Mouse (Mus musculus) embryonic facial prominence, embryonic 15.5 days (tissue): ENCODE data around the gene Pir. TPM values are rescaled to one million over a fixed set of nuclear protein-coding genes. Genes with fewer than 3 reads are reported as not detected.

ENCODE experiments used
- ATAC-seq: fragments of 200-750 bp; cut with Nextera tagmentation; 2 replicates; pipeline ENCODE4 v1.8.0; 2017; ENCODE audit warnings: low read depth, moderate TSS enrichment; ENCODE audit not compliant: insufficient number of reproducible peaks, low FRiP score, low TSS enrichment
- H3K27ac ChIP-seq: fragments of 300-500 bp; sonication (generic); replicated peaks from 2 replicates; pipeline ENCODE4 v1.5.1; 2015; ENCODE audit warnings: mild to moderate bottlenecking, inconsistent platforms
- H3K27me3 ChIP-seq: fragments of 300-500 bp; sonication (generic); 2 replicates; pipeline ENCODE4 v1.6.1; 2015; ENCODE audit warnings: inconsistent platforms
- H3K36me3 ChIP-seq: fragments of 300-500 bp; sonication (generic); 2 replicates; pipeline ENCODE4 v1.6.1; 2015; ENCODE audit warnings: mild to moderate bottlenecking, inconsistent platforms
- H3K4me1 ChIP-seq: fragments of 300-500 bp; sonication (generic); 2 replicates; pipeline ENCODE4 v1.6.1; 2015; ENCODE audit warnings: inconsistent platforms
- H3K4me2 ChIP-seq: fragments of 300-500 bp; sonication (generic); replicated peaks from 2 replicates; pipeline ENCODE4 v1.6.1; 2015; ENCODE audit warnings: mild to moderate bottlenecking, inconsistent platforms
- H3K4me3 ChIP-seq: fragments of 300-500 bp; sonication (generic); replicated peaks from 2 replicates; pipeline ENCODE4 v1.5.1; 2015; ENCODE audit warnings: mild to moderate bottlenecking, inconsistent platforms
- H3K9ac ChIP-seq: fragments of 300-500 bp; sonication (generic); 2 replicates; pipeline ENCODE4 v1.6.1; 2015; ENCODE audit warnings: inconsistent platforms
- H3K9me3 ChIP-seq: fragments of 300-500 bp; sonication (generic); replicated peaks from 2 replicates; pipeline ENCODE4 v1.6.1; 2016; ENCODE audit warnings: inconsistent platforms
- WGBS: fragments of 180-500 bp; shearing (Covaris S2); methylation state at CpG from one replicate; pipeline ENCODE4 v1.1.7; 2015; 5-methylcytosine and 5-hydroxymethylcytosine counted together
- polyA plus RNA-seq: library from polyadenylated mRNA; unstranded; fragments of >200 nt; fragmentation: Nextera tagmentation; extraction: Ambion mirVana; gene quantifications from 2 replicates; pipeline ENCODE4 v1.2.1, GENCODE M21; 2015

The Pir gene
- polyA plus RNA-seq, result 14.9 and 18.8 TPM in 2 replicates

DNA sequence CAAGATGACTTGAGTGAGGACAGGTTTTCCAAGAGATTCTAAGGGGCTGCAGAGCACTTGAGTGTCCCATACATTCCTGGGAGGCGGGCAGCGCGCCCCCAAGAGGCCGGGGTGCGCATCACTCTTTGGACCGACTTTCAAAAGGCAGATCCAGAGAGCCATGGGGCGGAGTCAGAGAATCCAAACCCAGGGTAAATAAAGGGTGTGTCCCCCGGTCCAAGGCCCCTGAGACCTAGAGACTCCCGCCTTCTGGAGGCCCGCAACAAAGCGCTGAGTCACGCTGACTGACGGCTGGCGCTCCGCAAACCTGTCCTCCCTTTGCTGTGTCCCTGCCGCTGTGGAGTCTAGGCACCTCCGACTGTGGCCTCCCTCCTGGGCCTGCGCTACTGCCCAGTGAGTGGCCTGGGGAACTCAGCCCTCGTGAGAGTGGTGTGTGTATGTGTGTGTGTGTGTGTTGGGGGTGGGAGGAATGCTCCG lies at the start of gene Pir:
TSS of gene Pir (plus strand) at position 87 of the 477 bp plus-strand sequence.
- peak within 1 kb of the TSS; percentile 49 for H3K4me2 ChIP-seq
- WGBS, result 14% methylated on average over 20 of the region's 20 CpGs
- peak within 1 kb of the TSS; percentile 41 for H3K4me3 ChIP-seq
- H3K4me1 ChIP-seq, result no peaks in the 10 kb centered on the region
- H3K9me3 ChIP-seq, result no peaks in the 10 kb centered on the region
- ATAC-seq, result no peak; the same call in 1 of the 2 replicates
- 0 out of 2 replicates have a peak within 1 kb of the TSS, but pooled peaks have one; percentile 39 for H3K27ac ChIP-seq
- H3K9ac ChIP-seq, result 0 out of 2 replicates have a peak within 1 kb of the TSS, but pooled peaks have one; percentile 4
- H3K36me3 ChIP-seq, result no peaks in the 10 kb centered on the region
- peaks cover 6% of the 10 kb centered on the region; the same call in 1 of the 2 replicates for H3K27me3 ChIP-seq

- 62% methylated on average over 2 of the region's 2 CpGs for WGBS
Observed at GRCm38 (mm10) chrX:164221989-164222388, 47.2 kb upstream of the Pir start.

GRCm38 (mm10) chrX:164233380-164233779 lies 35.8 kb upstream of the Pir start:
- H3K27me3 ChIP-seq, result no peaks in the 10 kb centered on the region
- no peak overlapping the region for H3K27ac ChIP-seq
- H3K9me3 ChIP-seq, result no peaks in the 10 kb centered on the region
- H3K4me3 ChIP-seq, result no peak overlapping the region
- ATAC-seq, result no peak
- whole genome bisulfite sequencing, result 51% methylated on average over 8 of the region's 8 CpGs
- no peak overlapping the region for H3K4me2 ChIP-seq
- H3K4me1 ChIP-seq, result no peaks in the 10 kb centered on the region
- H3K9ac ChIP-seq, result no peak overlapping the region
- H3K36me3 ChIP-seq, result no peaks in the 10 kb centered on the region

More at GRCm38 (mm10) chrX:164221989-164222388, 47.2 kb upstream of the Pir start:
- Histone ChIP-seq H3K27me3 (no peaks in the 10 kb centered on the region), H3K4me2 (no peak overlapping the region), H3K9ac (no peak overlapping the region), H3K4me3 (no peak overlapping the region), H3K4me1 (no peaks in the 10 kb centered on the region), H3K36me3 (no peaks in the 10 kb centered on the region), H3K9me3 (no peaks in the 10 kb centered on the region), H3K27ac (no peak overlapping the region)
- no peak for ATAC-seq

- H3K27me3 ChIP-seq, result no peaks in the 10 kb centered on the region; the same call in 1 of the 2 replicates
- no peaks in the 10 kb centered on the region for H3K4me1 ChIP-seq
- H3K36me3 ChIP-seq, result no peaks in the 10 kb centered on the region
- no peak for ATAC-seq
- no peak overlapping the region for H3K4me2 ChIP-seq
- no peak overlapping the region for H3K27ac ChIP-seq
- WGBS, result 8% methylated on average over 5 of the region's 5 CpGs
- H3K9me3 ChIP-seq, result no peaks in the 10 kb centered on the region
- H3K4me3 ChIP-seq, result no peak overlapping the region
- H3K9ac ChIP-seq, result no peak overlapping the region
Observed at GRCm38 (mm10) chrX:164245714-164246113, 23.5 kb upstream of the Pir start.

DNA sequence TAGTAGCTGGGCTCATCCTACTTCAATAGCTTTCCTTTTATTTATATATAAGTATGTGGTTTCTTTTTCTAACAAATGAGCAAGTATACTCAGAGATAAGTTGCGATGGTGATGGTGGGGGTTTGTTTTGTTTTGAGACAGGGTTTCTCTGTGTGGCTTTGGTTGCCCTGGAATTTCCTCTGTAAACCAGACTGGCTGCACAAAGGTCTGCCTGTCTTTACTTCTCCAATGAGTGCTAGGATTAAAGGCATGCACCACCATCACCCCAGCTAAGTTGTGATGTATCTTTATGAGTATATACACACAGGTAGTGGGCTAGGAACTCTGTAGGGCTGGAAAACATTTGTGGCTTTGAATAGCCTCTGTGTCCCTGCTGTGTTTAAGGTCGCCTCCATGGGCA lies 22.4 kb upstream of the Pir start:
- 52% methylated on average over 2 of the region's 2 CpGs for WGBS
- no peak overlapping the region for H3K9ac ChIP-seq
- no peak overlapping the region for H3K4me3 ChIP-seq
- H3K27ac ChIP-seq, result no peak overlapping the region
- H3K9me3 ChIP-seq, result no peaks in the 10 kb centered on the region
- H3K4me1 ChIP-seq, result no peaks in the 10 kb centered on the region
- H3K4me2 ChIP-seq, result no peak overlapping the region
- ATAC-seq, result no peak
- H3K27me3 ChIP-seq, result no peaks in the 10 kb centered on the region; the same call in 1 of the 2 replicates
- no peaks in the 10 kb centered on the region for H3K36me3 ChIP-seq

- H3K27ac ChIP-seq, result no peak overlapping the region
- no peaks in the 10 kb centered on the region for H3K9me3 ChIP-seq
- H3K27me3 ChIP-seq, result no peaks in the 10 kb centered on the region; the same call in 1 of the 2 replicates
- no peak overlapping the region for H3K9ac ChIP-seq
- WGBS, result 88% methylated on average over 3 of the region's 3 CpGs
- ATAC-seq, result no peak
- no peak overlapping the region for H3K4me3 ChIP-seq
- no peaks in the 10 kb centered on the region for H3K36me3 ChIP-seq
- H3K4me2 ChIP-seq, result no peak overlapping the region
- H3K4me1 ChIP-seq, result no peaks in the 10 kb centered on the region
Observed at GRCm38 (mm10) chrX:164256527-164256926, 12.6 kb upstream of the Pir start.

GRCm38 (mm10) chrX:164258057-164258456 lies 11.1 kb upstream of the Pir start, which contains the start of gene Bmx:
Bmx (minus strand) TSS chrX:164258193.
- Histone ChIP-seq H3K36me3 (no peaks in the 10 kb centered on the region), H3K9ac (no peak within 1 kb of the TSS), H3K27ac (no peak within 1 kb of the TSS), H3K4me1 (no peaks in the 10 kb centered on the region), H3K9me3 (no peaks in the 10 kb centered on the region), H3K4me2 (no peak within 1 kb of the TSS), H3K27me3 (no peaks in the 10 kb centered on the region; the same call in 1 of the 2 replicates), H3K4me3 (no peak within 1 kb of the TSS)
- ATAC-seq, result no peak
- WGBS, result 64% methylated on average over 8 of the region's 8 CpGs

GRCm38 (mm10) chrX:164258662-164259061 lies 10.5 kb upstream of the Pir start:
- Histone ChIP-seq H3K9me3 (no peaks in the 10 kb centered on the region), H3K4me1 (no peaks in the 10 kb centered on the region), H3K27ac (no peak overlapping the region), H3K4me3 (no peak overlapping the region), H3K36me3 (no peaks in the 10 kb centered on the region), H3K4me2 (no peak overlapping the region), H3K27me3 (no peaks in the 10 kb centered on the region; the same call in 1 of the 2 replicates), H3K9ac (no peak overlapping the region)
- WGBS, result 75% methylated on average over 5 of the region's 5 CpGs
- no peak for ATAC-seq

DNA sequence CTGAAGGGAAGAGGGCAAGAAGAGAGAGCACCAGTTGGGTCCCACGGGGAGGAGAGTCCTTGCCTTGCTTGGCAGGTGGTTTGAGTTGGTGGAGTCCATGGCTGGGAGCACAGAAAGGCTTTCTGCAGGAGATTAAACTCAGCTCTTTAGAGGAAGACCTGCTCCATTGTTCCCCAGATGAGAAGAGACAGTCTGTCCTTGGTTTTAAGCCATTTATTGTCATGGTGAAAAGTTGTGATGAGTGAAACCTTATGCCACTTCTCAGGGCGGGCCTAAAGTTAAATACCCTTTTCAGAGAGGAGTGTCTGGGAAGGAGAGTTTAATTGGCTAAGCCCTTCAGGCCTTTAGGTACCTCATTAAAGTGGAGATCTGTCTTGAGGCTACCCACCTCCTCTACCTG lies 6.9 kb upstream of the Pir start:
- 57% methylated on average over 2 of the region's 2 CpGs for WGBS
- Histone ChIP-seq H3K27ac (no peak overlapping the region), H3K4me1 (no peaks in the 10 kb centered on the region), H3K9ac (no peak overlapping the region), H3K4me2 (no peak overlapping the region), H3K4me3 (no peak overlapping the region), H3K36me3 (no peaks in the 10 kb centered on the region), H3K9me3 (no peaks in the 10 kb centered on the region), H3K27me3 (peaks cover 6% of the 10 kb centered on the region; the same call in 1 of the 2 replicates)
- ATAC-seq, result no peak

- ATAC-seq, result no peak
- peaks cover 6% of the 10 kb centered on the region; the same call in 1 of the 2 replicates for H3K27me3 ChIP-seq
- no peaks in the 10 kb centered on the region for H3K4me1 ChIP-seq
- no peaks in the 10 kb centered on the region for H3K9me3 ChIP-seq
- H3K9ac ChIP-seq, result no peak overlapping the region
- H3K27ac ChIP-seq, result no peak overlapping the region
- WGBS, result 36% methylated on average over 1 of the region's 1 CpGs
- H3K36me3 ChIP-seq, result no peaks in the 10 kb centered on the region
- H3K4me3 ChIP-seq, result no peak overlapping the region
- H3K4me2 ChIP-seq, result no peak overlapping the region
Observed at GRCm38 (mm10) chrX:164264861-164265260, 4.3 kb upstream of the Pir start.

DNA sequence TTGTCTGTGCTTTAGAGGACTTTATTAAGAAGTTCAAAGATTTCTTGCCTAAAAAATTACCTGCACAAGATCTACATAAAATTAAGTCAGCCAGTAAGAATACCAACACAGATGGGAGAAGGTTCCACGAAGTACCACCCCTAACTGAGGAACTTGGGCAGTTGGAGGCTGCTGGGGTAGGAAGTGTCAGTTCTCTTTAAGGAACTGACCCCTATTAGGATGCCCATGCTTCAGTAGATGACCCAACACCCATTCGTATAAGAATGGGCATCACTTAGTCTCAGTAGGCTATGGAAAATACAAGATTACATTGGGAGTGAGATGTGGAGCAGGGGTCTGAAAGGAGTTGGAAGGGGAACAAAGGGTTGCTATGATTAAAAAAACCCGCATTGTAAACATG lies 1.4 kb downstream of the Pir start:
- no peak overlapping the region for H3K4me3 ChIP-seq
- peaks cover 6% of the 10 kb centered on the region; the same call in 1 of the 2 replicates for H3K27me3 ChIP-seq
- no peaks in the 10 kb centered on the region for H3K9me3 ChIP-seq
- H3K27ac ChIP-seq, result no peak overlapping the region
- H3K4me1 ChIP-seq, result no peaks in the 10 kb centered on the region
- H3K9ac ChIP-seq, result no peak overlapping the region
- no peak overlapping the region for H3K4me2 ChIP-seq
- ATAC-seq, result no peak
- WGBS, result 85% methylated on average over 3 of the region's 3 CpGs
- H3K36me3 ChIP-seq, result no peaks in the 10 kb centered on the region

DNA sequence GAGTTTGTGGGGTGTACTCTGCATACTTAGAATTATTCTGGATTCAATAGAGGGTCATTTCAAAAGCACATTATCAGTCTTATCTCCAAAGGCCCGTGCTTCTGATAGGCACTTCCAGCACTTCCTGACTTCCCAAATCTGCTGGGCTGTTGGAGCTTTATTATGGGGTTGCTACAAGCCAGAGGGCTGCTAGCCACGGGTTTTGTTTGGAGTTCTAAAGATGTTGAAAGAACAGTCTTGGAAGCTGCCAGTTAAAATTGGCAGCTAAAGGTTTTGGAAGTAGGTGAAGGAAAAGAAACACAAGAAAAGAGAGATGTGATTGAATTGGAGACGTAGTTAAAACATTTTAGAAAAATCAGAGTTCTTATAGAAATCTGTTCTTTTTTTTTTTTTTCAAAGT lies 6.4 kb downstream of the Pir start:
- H3K9ac ChIP-seq, result no peak overlapping the region
- no peaks in the 10 kb centered on the region for H3K9me3 ChIP-seq
- no peak overlapping the region for H3K4me3 ChIP-seq
- H3K27ac ChIP-seq, result no peak overlapping the region
- no peak overlapping the region for H3K4me2 ChIP-seq
- no peaks in the 10 kb centered on the region for H3K4me1 ChIP-seq
- no peak for ATAC-seq
- 56% methylated on average over 3 of the region's 3 CpGs for WGBS
- H3K27me3 ChIP-seq, result 0 out of 2 replicates have a peak, but pooled peaks cover 2% of the 10 kb centered on the region
- H3K36me3 ChIP-seq, result no peaks in the 10 kb centered on the region
